Comparison of ENCODE assay signal across 12 mouse cellular contexts in the genomic region with DNA sequence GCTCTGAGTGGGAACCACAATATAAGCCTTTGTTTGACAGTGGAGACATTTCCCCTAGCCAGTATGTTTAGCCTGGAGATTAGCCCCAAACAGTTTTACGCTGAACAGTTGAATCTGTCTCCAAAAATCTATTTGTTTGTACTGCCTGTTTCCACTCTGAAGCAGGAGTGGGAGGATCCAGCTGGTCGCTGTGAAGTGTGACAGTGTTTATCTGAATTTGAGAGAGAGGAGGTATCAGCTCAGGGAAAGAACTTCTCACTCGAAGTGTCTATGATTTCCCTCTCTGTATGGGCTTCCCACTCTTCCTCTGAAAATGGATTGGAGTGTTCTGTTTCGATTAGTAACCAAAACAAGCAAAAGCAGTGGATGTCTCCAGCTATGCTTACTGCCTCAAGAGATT.
DNase-seq lines count a peak whose midpoint lies in the region.
"Had no signal": no experiment of that assay in that cellular context is flagged by ENCODE, and none has a peak within 500 bp of the region (broad histone marks: within the 10 kb centered on the region; RNA-seq: fewer than 3 reads in every experiment).

No protein-coding gene starts in this region.

- H3K4me3 ChIP-seq in heart, embryonic 10.5 days, result no peak overlapping the region
- H3K4me3 ChIP-seq: forebrain, embryonic 10.5 days; hindbrain, embryonic 12.5 days; limb, embryonic 10.5 days; liver, embryonic 12.5 days had no signal

- 47% methylated on average over 4 of the region's 4 CpGs for WGBS in heart, embryonic 10.5 days

- no peaks in the 10 kb centered on the region for H3K9me3 ChIP-seq in heart, embryonic 10.5 days
- H3K9me3 ChIP-seq: forebrain, embryonic 10.5 days; hindbrain, embryonic 12.5 days; limb, embryonic 10.5 days; liver, embryonic 12.5 days had no signal

- no peaks in the 10 kb centered on the region for H3K27me3 ChIP-seq in heart, embryonic 10.5 days (ENCODE audit: insufficient read depth, poor library complexity, severe bottlenecking)
- H3K27me3 ChIP-seq: hindbrain, embryonic 12.5 days; liver, embryonic 12.5 days had no signal

- peak; percentile 3 to 32 for DNase-seq in left cerebral cortex, adult 18-20 months (ENCODE audit: low spot score in 2 of 2)
- no peak for DNase-seq in left cerebral cortex, adult 11 months (ENCODE audit: low spot score)
- DNase-seq in frontal cortex, adult 2 months (ENCODE audit: extremely low spot score in 1 of 2, low spot score in 1 of 2), result peak; percentile 38 to 56
- peak; percentile 43 to 45 for DNase-seq in layer of hippocampus, adult 8-10 months (ENCODE audit: low spot score in 2 of 2)
- DNase-seq in right cerebral cortex, postnatal 25 days, result peak; percentile 19
- no peak for DNase-seq in adrenal gland, postnatal 10 days
- DNase-seq in heart, embryonic 10.5 days (ENCODE audit: low spot score), result no peak
- DNase-seq: cerebellum, adult 9-10 months had no signal

- H3K27ac ChIP-seq in heart, embryonic 10.5 days, result no peak overlapping the region
- H3K27ac ChIP-seq: forebrain, embryonic 10.5 days; hindbrain, embryonic 12.5 days; limb, embryonic 10.5 days; liver, embryonic 12.5 days had no signal

- no peaks in the 10 kb centered on the region for H3K36me3 ChIP-seq in heart, embryonic 10.5 days
- H3K36me3 ChIP-seq: forebrain, embryonic 10.5 days; hindbrain, embryonic 12.5 days; limb, embryonic 10.5 days; liver, embryonic 12.5 days had no signal

- no peaks in the 10 kb centered on the region for H3K4me1 ChIP-seq in heart, embryonic 10.5 days
- H3K4me1 ChIP-seq: forebrain, embryonic 10.5 days; hindbrain, embryonic 12.5 days; limb, embryonic 10.5 days; liver, embryonic 12.5 days had no signal

Comparison
In these comparisons a context has a peak if more than half of its experiments do, and no peak if none do; other contexts are left out.
1. DNase-seq: peak in left cerebral cortex, adult 18-20 months (2 of 2), frontal cortex, adult 2 months (2 of 2), layer of hippocampus, adult 8-10 months (2 of 2) and right cerebral cortex, postnatal 25 days (single experiment); none in left cerebral cortex, adult 11 months (single experiment), adrenal gland, postnatal 10 days (single experiment) and heart, embryonic 10.5 days (single experiment).